Mouse (Mus musculus) urinary bladder, adult 18-20 months (tissue): ENCODE measurements around the gene Gtf2ird1.
A peak's percentile ranks its signal among the peaks of the same experiment; 100 is the strongest.
"Not testable (repeated sequence)": the region's sequence is repeated elsewhere in the genome, so short reads cannot be mapped to it uniquely, and the experiment has no call there.

ENCODE experiments used
- DNase-seq, 2 experiments: peaks; one replicate each; pipeline ENCODE4 v3.0.0; 2022; ENCODE audit warnings: low spot score in 2 of 2, mixed read lengths in 2 of 2

The Gtf2ird1 gene

DNA sequence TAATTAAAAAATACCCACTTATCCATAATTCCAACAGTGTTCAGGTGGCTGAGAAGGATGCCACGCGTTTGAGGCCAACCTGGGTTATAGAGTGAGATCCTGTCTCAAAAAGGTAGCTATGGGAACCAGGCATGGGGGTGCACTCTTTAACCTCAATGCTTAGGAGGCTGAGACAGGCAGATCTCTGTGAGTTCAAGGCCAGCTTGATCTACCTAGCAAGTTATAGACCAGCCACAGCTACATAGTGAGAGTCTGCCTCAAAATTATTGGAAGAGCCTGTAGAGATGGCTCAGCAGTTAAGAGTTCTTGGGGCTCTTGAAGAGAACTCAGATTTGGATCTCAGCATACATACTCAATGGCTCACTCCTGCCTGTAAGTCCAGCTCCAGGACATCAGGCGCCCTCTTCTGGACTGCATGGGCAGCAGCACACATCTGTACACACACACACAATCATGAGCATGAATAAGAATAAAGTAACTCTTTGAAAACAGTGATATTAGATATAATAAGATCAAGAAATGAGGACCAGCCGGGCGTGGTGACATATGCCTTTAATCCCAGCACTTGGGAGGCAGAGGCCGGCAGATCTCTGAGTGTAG lies 18.6 kb upstream of the Gtf2ird1 start:
- no peak for DNase-seq

DNA sequence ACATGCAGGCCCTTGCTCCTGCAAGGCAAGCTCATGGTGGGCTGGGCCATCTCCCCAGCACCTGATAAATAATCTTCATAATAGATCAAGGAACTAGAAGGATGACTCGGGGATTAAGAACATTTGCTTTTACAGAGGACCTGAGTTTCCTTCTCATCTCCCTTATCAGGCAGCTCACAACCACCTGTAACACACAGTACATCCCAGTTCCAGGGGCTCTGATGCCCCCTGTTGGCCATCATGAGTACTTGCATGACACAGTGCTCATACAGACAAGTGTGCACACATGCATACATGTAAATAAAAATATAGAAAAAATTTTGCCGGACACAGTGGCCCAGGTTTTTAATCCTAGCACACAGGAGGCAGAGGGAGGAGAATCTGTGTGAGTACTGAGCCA lies 17.4 kb upstream of the Gtf2ird1 start:
- no peak for DNase-seq

DNA sequence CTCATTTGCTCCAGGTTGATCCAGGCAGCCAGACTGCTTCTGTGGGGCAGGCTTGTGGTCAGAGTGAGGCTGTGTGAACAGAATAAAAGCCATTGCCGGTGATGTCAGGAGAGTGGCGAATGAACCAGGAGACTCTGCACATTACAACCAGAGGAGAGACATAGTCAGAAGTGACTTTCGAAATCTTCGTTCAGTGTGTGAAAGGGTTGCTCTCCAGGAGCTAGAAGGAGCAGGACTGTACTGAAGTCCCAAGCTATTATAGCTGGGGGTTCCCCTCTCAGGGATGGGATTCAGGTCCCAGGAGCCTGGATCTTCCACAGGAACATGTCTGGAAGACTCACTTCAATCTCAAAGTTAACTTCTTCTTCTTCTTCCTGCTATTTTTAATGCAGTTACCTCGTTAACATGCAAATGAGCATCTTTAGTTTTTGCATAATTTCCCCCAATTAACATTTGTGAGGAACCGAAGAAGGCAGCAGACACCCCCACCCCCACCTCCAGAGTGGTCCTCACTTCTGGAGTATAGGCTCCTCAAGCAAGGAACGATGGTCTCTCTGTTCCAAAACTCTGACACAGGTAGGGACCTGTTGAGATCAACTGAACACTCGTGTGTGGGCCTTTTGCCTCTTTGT lies 14.1 kb upstream of the Gtf2ird1 start:
- DNase-seq, result no peak

DNA sequence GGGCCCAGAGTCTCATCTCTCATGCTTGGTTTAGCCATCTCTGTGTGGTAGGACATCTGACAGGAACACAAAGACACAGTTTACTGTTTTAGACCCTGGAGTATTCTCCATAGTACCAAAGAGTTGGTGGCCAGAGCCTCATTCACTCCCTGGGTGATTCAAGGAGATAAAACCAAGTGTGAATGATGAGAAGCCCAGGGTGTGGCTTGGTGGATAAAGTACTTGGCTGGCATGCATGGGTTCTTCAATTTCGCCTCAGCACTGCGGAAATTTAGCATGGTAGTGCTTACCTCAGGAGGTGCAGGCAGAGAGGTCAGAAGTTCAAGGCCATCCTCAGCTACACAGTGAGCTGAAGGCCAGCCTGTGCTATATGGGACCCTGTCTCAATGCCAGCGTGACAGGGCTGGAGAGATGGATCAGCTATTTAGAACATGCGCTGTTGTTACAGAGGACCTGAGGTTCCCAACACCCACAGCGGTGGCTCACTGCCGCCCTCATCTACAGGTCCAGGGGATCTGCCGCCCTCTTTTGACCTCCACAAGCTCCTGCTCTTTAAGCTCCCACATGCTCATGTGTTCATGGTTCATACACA lies 13.1 kb upstream of the Gtf2ird1 start:
- DNase-seq, result no peak

DNA sequence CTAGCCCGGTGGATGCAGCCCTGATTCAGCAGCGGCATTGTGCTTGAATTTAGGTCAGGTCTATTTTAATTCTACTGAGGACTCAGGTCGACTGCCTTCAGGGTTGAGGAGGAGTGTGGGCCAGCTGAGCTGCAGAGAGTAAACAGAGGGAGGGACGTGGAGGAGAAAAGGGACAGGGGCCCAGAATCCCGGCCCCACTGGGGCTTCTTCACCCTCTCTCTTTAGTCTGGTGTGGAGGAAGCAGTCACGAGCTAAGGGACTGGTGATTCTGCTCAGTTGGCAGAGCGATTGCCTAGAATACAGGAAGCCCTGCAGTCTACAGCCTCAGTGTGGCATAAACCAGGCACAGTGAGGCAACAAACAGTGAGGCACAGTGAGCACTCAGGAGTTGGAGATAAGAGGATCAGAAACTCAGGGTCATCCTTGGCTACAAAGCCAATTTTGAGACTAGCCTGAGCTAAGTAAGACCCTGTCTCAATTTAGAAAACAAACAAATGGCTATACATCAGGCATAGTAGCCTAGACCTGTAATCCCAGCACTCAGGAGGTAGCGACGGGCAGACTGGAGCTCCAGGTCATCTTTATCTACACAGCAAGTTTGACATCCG lies 11.7 kb upstream of the Gtf2ird1 start:
- DNase-seq, result no peak

DNA sequence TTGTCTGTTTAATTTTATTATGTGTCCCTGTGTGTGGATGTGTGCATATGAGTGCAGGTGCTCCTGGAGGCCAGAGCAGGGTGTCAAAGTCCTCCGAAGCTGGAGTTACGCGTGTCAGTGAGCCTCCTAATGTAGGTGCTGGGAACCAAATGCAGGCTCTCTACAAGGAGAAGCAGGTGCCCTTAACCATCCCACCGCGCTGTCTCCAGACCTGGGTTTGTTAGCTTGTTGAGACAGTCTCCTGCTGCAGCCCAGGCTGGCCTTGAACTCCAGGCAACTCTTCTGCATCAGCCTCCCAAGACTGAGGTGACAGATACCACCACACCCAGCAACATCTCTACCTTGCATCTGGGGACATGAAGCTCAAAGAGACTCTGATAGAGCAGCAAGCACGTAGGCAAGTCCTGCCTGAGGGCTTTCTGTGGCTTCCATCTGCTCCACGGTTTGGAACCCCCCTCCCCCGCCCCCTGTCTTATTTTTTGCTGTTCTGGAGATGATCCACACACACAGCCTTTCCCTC lies 10.6 kb upstream of the Gtf2ird1 start:
- no peak for DNase-seq

DNA sequence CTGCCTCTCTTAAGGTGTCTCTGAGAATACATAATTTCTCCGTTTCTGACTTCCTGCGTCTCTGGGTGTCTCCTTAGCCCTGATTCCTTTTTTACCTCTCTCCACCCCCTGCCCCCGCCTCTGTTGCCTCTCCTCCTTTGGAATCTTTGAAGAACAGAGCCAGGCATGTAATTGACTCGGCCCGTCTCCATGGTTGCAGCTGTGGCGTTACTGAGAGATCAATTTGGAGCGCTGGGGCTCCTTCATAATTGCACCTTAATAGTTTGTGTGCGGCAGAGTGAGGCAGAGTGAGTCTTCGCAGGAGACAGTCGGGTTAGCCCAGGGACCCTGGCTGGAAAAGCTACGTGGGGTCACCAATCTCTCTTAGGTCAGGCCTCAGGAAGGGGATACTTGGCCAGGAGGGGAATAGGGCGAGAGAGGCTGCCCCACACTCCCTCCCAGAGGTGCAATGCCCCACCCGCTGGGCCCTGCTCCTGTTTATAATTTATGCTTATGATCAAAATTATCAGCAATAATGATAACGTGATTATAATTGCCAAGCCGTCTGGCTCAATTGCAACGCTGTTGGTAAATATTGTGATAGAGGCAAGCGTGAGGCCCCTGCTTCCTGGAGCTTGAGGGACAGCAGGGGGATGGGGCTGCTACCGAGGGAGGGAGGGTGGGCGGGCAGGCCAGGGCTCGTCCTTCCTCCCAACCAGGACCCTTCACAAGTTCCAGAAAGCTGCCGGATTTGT lies 9.9 kb upstream of the Gtf2ird1 start:
- no peak for DNase-seq

DNA sequence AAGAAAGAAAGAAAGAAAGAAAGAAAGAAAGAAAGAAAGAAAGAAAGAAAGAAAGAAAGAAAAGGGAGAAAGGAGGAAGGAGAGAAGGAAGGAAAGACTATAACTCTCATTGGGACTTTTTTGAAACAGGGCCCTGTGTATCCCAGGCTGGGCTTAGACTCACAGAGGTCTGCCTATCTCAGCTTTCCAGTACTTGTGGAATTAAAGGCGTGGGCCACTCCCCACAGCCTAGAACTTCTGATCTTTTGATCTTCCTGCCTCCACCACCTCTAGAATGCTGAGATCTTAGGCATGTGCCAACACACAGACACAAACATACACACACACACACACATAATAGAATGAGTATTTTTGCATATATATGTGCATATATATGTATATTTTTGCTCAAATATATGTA lies 8.7 kb upstream of the Gtf2ird1 start:
- no peak for DNase-seq

DNA sequence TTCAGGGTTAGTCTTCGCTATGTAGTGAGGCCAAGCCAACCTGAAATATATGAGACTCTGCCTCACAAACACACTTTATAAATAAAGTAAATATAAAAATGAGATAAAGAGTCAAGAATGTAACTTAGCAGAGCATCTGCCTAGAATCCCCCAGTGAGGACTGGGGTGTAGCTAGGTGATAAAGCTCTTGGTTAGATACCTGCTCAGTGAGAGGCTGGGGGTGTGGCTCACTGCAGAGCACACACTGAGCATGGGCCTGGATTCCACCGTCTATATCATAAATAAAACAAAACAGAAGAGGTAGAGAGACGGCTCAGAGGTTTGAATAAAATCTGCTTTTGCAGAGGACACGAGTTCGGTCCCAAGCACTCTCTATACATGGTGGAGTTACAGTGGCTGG lies 7.7 kb upstream of the Gtf2ird1 start:
- DNase-seq, result no peak

DNA sequence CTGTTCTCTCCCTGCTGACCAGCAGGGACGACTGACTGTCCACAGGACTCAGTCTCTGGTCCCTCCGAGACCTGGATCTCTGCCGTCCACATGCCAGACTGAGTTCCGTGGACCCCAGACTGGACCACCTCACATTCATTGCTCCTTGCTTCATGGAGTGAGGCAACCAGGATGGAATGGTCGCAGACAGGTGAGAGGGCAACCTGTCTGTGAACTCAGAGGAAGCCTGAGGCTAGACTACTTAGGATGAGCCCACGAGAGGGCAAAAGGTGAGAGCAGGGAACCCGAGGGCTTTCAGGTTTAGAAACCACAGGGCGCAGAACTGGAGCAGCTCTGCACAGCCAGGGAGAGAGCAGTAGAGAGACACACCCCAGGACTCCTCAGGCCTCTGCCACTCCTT lies 6.2 kb upstream of the Gtf2ird1 start:
- no peak for DNase-seq

DNA sequence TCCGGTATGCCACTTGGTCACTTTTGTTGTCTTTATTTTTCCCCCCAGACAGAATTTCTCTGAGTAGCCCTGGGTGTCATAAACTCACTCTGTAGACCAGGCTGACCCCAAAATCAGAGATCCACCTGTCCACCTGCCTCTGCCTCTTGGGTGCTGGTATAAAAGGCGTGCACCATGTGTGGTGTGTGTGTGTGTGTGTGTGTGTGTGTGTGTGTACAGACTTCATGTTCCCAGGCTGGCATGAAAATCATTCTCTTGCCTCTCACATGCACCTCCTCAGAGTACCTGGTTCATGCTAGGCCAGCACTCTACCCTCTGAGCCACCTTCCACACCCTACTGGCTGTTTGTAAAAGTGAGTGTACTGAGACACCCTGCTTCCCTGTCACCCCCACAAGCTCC lies 5.8 kb upstream of the Gtf2ird1 start:
- no peak for DNase-seq

DNA sequence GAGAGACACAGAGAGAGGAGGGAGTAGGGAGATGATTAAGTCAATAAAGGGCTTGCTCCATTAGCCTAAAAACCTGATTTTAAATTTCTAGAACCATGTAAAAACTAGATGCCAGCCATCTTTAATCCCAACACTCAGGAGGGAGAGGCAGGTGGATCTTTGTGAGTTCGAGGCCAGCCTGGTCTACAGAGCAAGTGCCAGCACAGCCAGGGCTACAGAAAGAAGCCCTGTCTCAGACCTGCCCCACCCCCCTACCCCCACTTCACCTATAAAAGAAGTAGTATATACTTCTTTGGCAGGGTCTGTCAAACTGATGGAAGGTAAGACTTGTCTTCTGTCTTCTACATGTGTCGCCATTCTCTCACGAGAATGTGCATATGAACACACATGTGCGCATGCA lies 4.0 kb upstream of the Gtf2ird1 start:
- DNase-seq, result no peak

DNA sequence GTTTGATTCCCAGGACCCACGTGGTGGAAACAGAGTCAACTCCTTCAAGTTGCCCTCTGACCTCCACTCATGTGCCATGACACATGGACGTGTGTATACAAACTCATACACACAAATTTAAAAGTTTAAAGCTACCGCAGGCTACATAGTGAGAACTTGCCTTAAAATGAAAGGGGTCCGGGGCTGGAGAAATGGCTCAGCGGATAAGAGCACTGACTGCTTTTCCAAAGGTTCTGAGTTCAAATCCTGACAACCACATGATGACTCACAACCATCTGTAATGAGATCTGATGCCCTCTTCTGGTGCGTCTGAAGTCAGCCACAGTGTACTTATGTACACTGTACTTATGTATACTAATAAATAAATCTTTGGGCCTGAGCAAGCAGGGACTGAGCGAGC lies 2.6 kb upstream of the Gtf2ird1 start:
- no peak for DNase-seq

DNA sequence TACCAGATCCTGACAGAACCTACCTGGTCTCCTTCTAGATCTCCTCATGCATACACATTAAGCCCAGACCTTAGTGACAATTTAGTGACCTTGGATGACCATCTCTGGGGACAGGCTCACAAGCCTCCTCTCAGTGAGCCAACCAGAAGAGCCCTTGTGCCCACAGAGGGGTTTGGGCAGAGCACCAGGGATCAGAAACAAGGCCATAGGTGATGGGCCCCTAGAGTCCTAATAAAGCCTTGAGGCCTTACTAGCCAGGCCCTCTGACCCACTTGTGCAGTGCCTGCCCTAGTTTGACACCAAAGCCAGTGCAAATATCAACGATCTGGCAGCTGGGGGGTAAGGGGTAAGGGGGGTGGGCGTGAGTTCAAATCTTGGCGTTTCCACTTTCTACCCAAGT lies 1.9 kb upstream of the Gtf2ird1 start:
- DNase-seq, result no peak

DNA sequence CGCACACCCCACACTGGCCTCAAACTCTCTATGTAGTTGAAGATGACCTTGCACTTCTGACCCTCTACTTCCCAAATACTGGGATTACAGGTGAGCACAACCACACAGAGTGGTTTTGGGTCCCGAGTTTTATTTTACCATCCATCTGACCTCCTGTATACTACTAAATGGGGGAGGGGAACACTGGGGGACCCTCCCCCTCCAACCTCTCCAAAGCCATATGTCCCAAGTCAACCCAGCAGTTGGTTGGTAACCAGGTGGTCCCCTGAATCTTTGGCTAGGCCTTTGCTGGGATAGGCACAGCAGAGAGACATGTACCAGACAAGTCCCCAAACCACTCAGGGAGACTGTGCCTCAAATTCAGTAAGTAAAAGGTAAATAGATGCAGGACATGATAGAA lies 855 bp upstream of the Gtf2ird1 start:
- DNase-seq, result no peak

DNA sequence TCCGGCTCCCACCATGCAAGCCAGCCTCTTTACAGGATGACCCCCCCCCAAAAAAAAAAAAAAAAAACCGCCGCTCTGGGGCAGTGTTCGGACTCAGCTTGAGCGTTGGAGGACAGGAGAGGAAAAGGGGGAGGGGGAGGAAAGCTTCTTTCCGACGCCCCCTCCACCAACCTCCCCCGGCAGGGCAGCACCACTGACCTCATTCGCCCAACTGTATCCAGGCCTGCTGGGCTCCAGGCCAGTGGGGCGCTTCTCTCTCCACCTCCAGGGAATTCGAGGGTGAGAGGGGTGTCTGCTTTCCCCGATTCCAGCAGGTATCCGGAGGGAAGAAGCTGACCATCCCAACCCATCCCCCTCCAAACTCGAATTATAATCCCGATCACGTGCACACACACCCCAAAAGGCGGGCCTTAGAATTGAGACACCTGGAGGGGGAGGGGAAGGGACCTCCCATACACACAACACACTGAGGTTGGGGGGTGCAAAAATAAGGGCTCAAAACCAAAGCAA lies 547 bp downstream of the Gtf2ird1 start:
- peak in 1 of 2 experiments; percentile 44 for DNase-seq

DNA sequence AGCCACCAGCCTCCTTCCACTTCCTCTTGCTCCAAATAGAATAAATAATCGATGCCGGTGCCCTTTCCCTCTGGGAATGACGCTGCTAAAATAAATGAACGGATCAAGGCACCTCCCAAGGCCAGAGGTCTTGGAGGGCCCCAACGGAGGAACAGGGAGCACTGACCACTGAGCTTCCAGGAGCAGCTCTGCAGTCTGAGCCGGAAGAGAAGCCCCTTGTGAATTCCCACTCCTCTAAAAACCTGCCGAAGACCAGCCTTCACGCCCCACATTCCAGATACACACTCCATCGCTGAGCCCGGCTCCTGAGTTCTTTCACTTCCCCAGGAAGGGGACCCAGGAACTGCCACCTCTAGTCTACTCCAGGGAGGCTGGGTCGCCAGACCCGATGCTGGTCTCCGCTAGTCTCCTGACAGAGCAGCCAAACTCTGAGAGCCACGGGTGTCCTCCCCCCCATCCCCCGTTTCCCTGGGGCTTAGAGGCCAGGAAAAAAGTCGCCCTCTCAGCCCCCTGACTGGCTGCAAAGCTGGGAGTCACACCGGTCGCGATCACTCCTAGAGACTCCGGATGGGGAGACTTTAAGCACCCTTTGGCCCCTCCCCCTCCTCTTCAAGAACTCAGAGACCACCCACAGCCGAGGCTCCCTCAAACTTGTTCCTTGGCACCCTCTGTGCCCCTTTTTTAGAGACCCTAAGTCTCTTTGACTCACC lies 1.2 kb downstream of the Gtf2ird1 start:
- peak in 1 of 2 experiments; percentile 31 for DNase-seq

DNA sequence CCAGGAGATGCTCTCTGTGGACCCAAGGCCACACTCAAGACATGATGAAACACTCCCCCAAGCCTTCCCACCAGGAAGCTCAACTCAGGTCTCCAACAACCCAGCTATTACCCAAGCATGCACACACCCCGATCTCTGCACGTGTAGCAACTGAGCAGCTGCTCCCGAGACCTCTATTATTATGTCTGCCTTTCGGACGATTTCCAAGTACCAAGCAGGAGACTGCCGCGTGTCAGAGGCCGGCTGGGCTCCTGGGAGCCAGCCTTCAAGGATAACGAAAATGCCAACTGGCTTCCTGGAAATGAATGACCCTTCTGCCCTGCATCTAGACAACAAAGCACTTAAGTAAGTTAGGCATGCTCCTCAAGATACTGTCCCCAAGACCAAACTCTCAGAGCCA lies 2.1 kb downstream of the Gtf2ird1 start:
- DNase-seq, result no peak

DNA sequence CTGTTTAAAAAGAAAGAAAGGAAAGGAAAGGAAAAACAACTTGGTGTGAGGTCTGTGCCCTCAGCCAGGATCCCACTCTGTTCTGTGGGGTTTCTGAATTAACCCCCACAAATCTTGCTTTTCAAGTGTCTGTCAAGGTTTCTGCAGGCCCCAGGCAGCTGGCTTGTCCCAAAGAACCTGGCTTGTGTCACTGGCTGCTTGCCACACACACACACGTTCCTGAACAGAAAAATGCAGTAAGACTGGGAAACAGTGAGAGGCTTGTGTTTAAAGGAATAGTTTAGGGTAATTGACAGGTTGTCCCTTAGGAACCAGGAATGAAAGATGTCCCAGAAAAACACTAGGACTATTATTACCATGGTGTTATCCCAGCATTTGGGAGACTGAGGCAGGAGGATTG lies 2.9 kb downstream of the Gtf2ird1 start:
- no peak for DNase-seq

DNA sequence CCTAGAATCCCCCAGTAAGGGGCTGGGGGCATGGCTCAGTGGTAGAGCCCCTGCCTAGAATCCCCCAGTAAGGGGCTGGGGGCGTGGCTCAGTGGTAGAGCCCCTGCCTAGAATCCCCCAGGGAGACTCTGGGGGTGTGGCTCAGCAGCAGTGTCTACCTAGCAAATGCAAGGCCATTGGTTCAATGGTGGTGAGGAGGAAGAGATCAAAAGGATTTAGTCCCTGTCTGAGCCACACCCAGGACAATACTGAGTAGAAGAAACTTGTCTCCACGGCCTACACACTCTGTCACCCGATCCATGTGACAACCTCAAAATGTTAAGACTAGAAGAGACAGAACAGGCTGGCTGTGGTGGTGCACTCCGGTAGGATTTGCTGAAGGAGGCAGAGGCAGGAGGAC lies 9.8 kb downstream of the Gtf2ird1 start:
- DNase-seq, result not testable (repeated sequence)

DNA sequence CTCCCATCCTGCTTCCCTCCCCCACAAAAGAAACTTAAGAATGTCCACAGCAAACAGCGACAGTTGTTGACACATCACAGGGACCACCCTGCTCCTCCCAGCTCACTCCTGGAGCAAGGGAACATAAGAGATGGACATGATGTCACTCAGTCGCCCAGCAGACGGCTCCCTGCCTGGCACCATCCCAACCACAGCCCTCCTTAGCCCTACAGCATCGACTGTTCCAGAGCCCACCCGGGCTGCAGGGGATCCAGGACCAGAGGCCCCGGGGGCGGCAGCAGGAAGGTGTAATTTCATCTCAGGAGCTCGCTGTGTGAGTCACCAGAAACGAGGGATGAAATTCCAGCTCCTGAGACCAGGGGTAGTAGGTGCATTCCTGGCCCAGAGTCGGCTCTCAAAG lies 10.6 kb downstream of the Gtf2ird1 start:
- DNase-seq, result no peak
